Mouse (Mus musculus) intestine, postnatal 0 days (tissue): ENCODE measurements around the gene Olfr987. TPM values are rescaled to one million over a fixed set of nuclear protein-coding genes. Genes with fewer than 3 reads are reported as not detected.

Experiments used
- ATAC-seq: fragments of 200-750 bp; cut with Nextera tagmentation; 2 replicates; pipeline ENCODE4 v1.8.0; 2017; ENCODE audit warnings: mild to moderate bottlenecking, moderate TSS enrichment, moderate library complexity
- H3K27ac ChIP-seq: fragments of 300-500 bp; sonication (generic); 2 replicates; pipeline ENCODE4 v1.5.1; 2014; ENCODE audit warnings: mild to moderate bottlenecking, low read depth, low read length, moderate library complexity
- H3K27me3 ChIP-seq: fragments of 300-500 bp; sonication (generic); replicated peaks from 2 replicates; pipeline ENCODE4 v1.6.1; 2014; ENCODE audit warnings: low read length, mixed read lengths; ENCODE audit not compliant: control insufficient read depth, insufficient read depth
- H3K36me3 ChIP-seq: fragments of 300-500 bp; sonication (generic); 2 replicates; pipeline ENCODE4 v1.6.1; 2014; ENCODE audit warnings: mild to moderate bottlenecking, moderate library complexity; ENCODE audit not compliant: control insufficient read depth, insufficient read depth
- H3K4me1 ChIP-seq: fragments of 300-500 bp; sonication (generic); replicated peaks from 2 replicates; pipeline ENCODE4 v1.6.1; 2014; ENCODE audit warnings: antibody characterized with exemption, low read length, mixed read lengths; ENCODE audit not compliant: control insufficient read depth, insufficient read depth
- H3K4me2 ChIP-seq: fragments of 300-500 bp; sonication (generic); replicated peaks from 2 replicates; pipeline ENCODE4 v1.6.1; 2014; ENCODE audit warnings: low read depth, mild to moderate bottlenecking, moderate library complexity
- H3K4me3 ChIP-seq: fragments of 300-500 bp; sonication (generic); 2 replicates; pipeline ENCODE4 v1.5.1; 2014; ENCODE audit warnings: low read depth, low read length
- H3K9ac ChIP-seq: fragments of 300-500 bp; sonication (generic); 2 replicates; pipeline ENCODE4 v1.6.1; 2014; ENCODE audit warnings: mild to moderate bottlenecking, low read depth, low read length
- H3K9me3 ChIP-seq: fragments of 300-500 bp; sonication (generic); 2 replicates; pipeline ENCODE4 v1.6.1; 2016; ENCODE audit warnings: mixed run types; ENCODE audit not compliant: control insufficient read depth
- CTCF ChIP-seq: sonication (generic); IDR thresholded peaks from 2 replicates; pipeline ENCODE4 v1.5.1; 2016; ENCODE audit warnings: low read depth, mild to moderate bottlenecking, control low read depth, antibody characterized with exemption, moderate library complexity
- WGBS: fragments of 180-500 bp; shearing (Covaris S2); extraction: QIAGEN DNeasy Blood & Tissue Kit; methylation state at CpG from one replicate; pipeline ENCODE4 v1.1.7; 2014; 5-methylcytosine and 5-hydroxymethylcytosine counted together
- polyA plus RNA-seq: library from polyadenylated mRNA; unstranded; fragments of >200 nt; fragmentation: Nextera tagmentation; extraction: Ambion mirVana; gene quantifications from 2 replicates; pipeline ENCODE4 v1.2.1, GENCODE M21; 2015

Olfr987 gene
- polyA plus RNA-seq, 1 experiment from 2014 or later = not detected

GRCm38 (mm10) chr2:85283631-85284466 is 55.3 kb downstream of the Olfr987 start:
- no peaks in the 10 kb centered on the region for H3K27me3 ChIP-seq
- H3K9me3 ChIP-seq = no peaks in the 10 kb centered on the region
- H3K36me3 ChIP-seq = no peaks in the 10 kb centered on the region
- H3K4me2 ChIP-seq = no peak overlapping the region
- WGBS = 84% methylated on average over 8 of the region's 8 CpGs
- 0 out of 2 replicates have a peak overlapping the region, but pooled peaks have one; percentile 21 for H3K27ac ChIP-seq
- peak; percentile 42 for TF ChIP-seq CTCF
- no peaks in the 10 kb centered on the region; the same call in 1 of the 2 replicates for H3K4me1 ChIP-seq
- no peak for ATAC-seq
- H3K9ac ChIP-seq = no peak overlapping the region
- H3K4me3 ChIP-seq = no peak overlapping the region

- Histone ChIP-seq H3K9ac (no peak overlapping the region), H3K4me2 (no peak overlapping the region), H3K36me3 (no peaks in the 10 kb centered on the region), H3K27ac (no peak overlapping the region), H3K4me1 (no peaks in the 10 kb centered on the region; the same call in 1 of the 2 replicates), H3K9me3 (no peaks in the 10 kb centered on the region), H3K27me3 (no peaks in the 10 kb centered on the region), H3K4me3 (no peak overlapping the region)
- TF ChIP-seq CTCF = no peak
- no peak for ATAC-seq
- 56% methylated on average over 4 of the region's 4 CpGs for WGBS
These were observed 58.1 kb downstream of the Olfr987 start for GRCm38 (mm10) chr2:85281023-85281422.

Other genes with a start within 250 kb of the Olfr987 start
- 22.9 and 26.6 TPM in 2 replicates for gene Aplnr, start 203.1 kb downstream of the Olfr987 start, polyA plus RNA-seq
- gene Lrrc55, start 142.1 kb downstream of the Olfr987 start, polyA plus RNA-seq = 1.4 TPM in 2 replicates
- not detected in 2 replicates for gene Olfr988, start 23.9 kb upstream of the Olfr987 start, polyA plus RNA-seq
- not detected in 2 replicates for gene Olfr992, start 70.2 kb upstream of the Olfr987 start, polyA plus RNA-seq
- not detected in 2 replicates for gene Olfr993, start 75.6 kb upstream of the Olfr987 start, polyA plus RNA-seq
- gene Olfr994, start 97.1 kb upstream of the Olfr987 start, polyA plus RNA-seq = not detected in 2 replicates
- gene Olfr995, start 104.3 kb upstream of the Olfr987 start, polyA plus RNA-seq = not detected in 2 replicates
- 0.05 and 0.21 TPM in 2 replicates for gene 4833423E24Rik, start 179.7 kb upstream of the Olfr987 start, polyA plus RNA-seq
- not detected in 2 replicates for gene Olfr996, start 239.9 kb upstream of the Olfr987 start, polyA plus RNA-seq
- gene Olfr998, start 249.6 kb upstream of the Olfr987 start, polyA plus RNA-seq = not detected in 2 replicates